Mouse (Mus musculus): ENCODE data around the gene Isyna1.
A peak's percentile ranks its signal among the peaks of the same experiment; 100 is the strongest.

- no peak for TF ChIP-seq POLR2A (IDR thresholded peaks at IDR 0.05; ENCODE audit: borderline replicate concordance, extremely low read depth, low read depth, low read length)
- TF ChIP-seq CTCF (IDR thresholded peaks at IDR 0.05; ENCODE audit: insufficient read depth, low read length), result peak; percentile 61
Measured at GRCm38 (mm10) chr8:70560096-70560495, 34.1 kb upstream of the Isyna1 start.
